Mouse (Mus musculus): ENCODE data around the gene Slc25a23.

Gene Slc25a23

GRCm38 (mm10) chr17:57012245-57012795, 47.3 kb downstream of the Slc25a23 start:
- peak; percentile 42 for DNase-seq (ENCODE audit: low spot score)

DNA sequence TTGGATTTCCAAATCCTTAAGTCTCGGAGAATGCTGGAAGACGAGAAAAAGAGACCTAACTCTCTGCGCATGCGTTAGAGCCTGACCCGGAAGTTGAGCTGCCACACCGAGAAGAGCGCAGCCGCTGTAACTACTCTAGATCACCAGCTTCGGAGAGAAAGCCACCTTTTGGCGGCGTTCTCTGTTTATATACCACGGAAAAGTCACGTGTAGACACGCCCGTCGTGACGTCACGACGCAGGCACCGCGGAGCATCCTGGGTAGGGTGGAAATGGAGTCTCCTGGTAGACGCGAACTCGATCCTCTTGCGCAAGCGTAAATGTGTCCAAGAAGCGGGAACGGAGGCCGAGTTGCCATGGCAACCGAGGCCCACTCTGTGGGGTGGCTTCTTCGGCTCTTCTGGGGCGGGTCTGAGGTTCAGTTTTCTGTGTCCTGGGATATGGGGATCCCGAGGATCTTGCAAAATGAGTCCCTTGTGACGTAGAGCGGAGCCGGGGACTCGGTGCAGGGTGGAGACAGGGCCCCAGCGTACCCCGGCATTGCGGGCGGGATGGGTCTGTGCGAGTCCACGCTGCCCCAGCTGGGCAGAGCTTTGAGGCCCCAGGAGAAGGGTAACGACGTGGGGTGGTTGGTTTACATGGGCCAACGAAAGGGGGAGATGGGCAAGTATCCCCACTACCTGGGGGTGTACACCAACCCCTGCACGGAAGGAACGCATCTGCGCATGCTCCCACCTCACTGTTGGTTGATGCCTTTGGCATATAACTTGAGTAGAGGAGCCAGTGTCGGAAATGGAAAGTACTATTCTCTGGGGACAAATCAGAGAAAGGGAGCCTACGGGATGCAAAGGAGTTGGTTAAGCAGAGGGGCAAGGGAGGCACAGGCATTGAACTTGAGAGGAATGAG, 48.2 kb downstream of the Slc25a23 start, which contains the start of the genes Gtf2f1 and Gm17949:
Gene Gtf2f1, minus strand, starts transcription at position 53 of the 906 bp plus-strand sequence.
Gene Gm17949, plus strand, starts transcription at position 234 of the 906 bp plus-strand sequence.
- peak; percentile 98 for DNase-seq (ENCODE audit: low spot score)

DNA sequence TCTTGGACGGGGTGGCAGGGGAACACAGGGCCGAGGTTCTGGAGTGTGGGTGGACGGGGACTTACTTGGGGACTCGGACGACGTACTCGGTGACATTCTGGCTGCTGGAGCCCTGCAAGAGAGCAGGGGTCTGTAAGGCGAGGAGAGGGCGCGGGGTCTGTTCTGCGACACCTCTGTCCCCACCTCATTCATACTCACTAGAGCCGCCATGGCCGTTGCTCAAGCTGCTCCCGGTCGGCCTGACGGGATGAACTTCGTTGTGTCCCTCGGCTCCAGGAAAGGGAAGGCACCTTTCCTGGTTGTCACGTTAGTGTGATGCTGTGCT, 48.8 kb downstream of the Slc25a23 start:
- no peak for DNase-seq (ENCODE audit: low spot score)

GRCm38 (mm10) chr17:57007137-57007905, 52.3 kb downstream of the Slc25a23 start:
- DNase-seq (ENCODE audit: low spot score) = no peak

GRCm38 (mm10) chr17:57003994-57004393, 55.7 kb downstream of the Slc25a23 start:
- peak; percentile 52 for DNase-seq (ENCODE audit: low spot score)

- no peak for DNase-seq (ENCODE audit: low spot score)
Observed at GRCm38 (mm10) chr17:57001228-57001627, 58.4 kb downstream of the Slc25a23 start.

DNA sequence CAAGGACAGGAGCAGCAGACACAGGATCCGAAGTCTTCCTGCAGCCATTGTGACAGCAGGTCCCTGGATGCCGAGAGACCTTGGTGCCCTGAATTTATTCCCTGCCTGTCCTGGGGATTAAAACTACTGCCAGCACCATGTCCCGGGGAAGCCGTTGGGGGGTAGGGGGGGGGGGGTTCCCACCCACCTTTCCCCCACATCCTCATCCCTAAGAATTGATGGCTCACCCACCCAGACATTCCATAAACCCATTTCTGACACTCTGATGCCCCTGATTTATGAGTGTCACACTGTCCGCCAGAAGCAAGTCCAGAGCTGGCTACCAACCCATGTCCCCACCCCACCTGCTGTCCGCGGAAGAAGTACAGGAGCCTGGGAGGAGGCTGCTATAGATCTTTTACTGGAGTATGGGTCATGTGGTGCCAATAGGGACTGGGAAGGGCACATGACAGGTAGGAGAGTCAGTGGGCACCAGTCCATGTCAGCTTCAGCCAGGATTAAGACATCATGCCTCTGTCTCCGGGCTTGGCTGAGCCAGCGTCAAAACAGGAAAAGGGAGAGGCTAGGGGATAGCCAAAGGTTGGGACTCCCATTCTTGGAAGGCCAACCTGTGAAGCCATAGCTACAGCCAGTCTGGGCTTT, 59.6 kb downstream of the Slc25a23 start, which contains the start of gene Pspn:
Gene Pspn, minus strand, starts transcription at position 51 of the 642 bp plus-strand sequence.
- DNase-seq (ENCODE audit: low spot score) = no peak

GRCm38 (mm10) chr17:56999414-56999813, 60.2 kb downstream of the Slc25a23 start:
- DNase-seq (ENCODE audit: low spot score) = no peak

GRCm38 (mm10) chr17:56997029-56997667, 62.5 kb downstream of the Slc25a23 start, which contains the start of gene Alkbh7:
Alkbh7 (plus strand) TSS chr17:56997339.
- DNase-seq (ENCODE audit: low spot score) = peak; percentile 98

DNA sequence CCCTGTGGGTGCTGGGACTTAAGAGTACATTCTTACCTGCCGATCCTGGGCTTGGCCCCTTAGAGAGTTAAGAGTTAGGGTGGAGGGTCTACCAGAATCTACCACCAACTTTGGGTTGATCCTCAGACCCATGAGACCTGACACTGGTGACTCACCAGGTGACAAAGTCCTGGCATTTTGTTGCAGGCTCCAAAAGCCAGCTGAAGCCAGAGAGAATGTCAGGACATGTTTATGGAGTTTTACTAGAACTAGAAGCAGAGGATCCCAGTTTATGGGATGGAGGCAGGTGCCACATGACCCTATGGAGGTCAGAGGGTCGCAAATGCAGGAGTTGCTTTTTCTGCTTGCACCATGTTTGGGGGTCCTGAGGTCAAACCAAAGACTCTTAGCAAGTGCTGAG, 63.2 kb downstream of the Slc25a23 start:
- no peak for DNase-seq (ENCODE audit: low spot score)

GRCm38 (mm10) chr17:56995046-56995445, 64.6 kb downstream of the Slc25a23 start:
- DNase-seq (ENCODE audit: low spot score) = no peak
